In genomic region chr14:99393611-99394010, GRCm38 (mm10) we compare ENCODE assay signal across 28 mouse cellular contexts.
DNase-seq lines count a peak whose midpoint lies in the region; ATAC-seq and TF ChIP-seq lines count a peak whose summit lies in the region.
"Had no signal": no experiment of that assay in that cellular context is flagged by ENCODE, and none has a peak within 500 bp of the region (broad histone marks: within the 10 kb centered on the region; RNA-seq: fewer than 3 reads in every experiment).

No protein-coding gene starts in this region.

- 26% methylated on average over 8 of the region's 8 CpGs for WGBS in small intestine, adult 2 months
- 83% methylated on average over 8 of the region's 8 CpGs for WGBS in liver, embryonic 11.5 days

- DNase-seq in kidney, adult 11 months, result peak; percentile 71
- DNase-seq in kidney, adult 18-20 months, result no peak
- peak; percentile 93 for DNase-seq in kidney, adult 9 months
- DNase-seq in kidney, postnatal 14 days, result peak; percentile 64
- no peak for DNase-seq in cerebellum, postnatal 10 days
- no peak for DNase-seq in urinary bladder, postnatal 10 days (ENCODE audit: low spot score)
- no peak for DNase-seq in liver, embryonic 11.5 days (ENCODE audit: low spot score)
- DNase-seq: adrenal gland, postnatal 10 days; cerebellum, adult 18-20 months; cerebellum, postnatal 25 days; forebrain, postnatal 0 days; gastrocnemius, postnatal 10 days; heart, postnatal 14 days; layer of hippocampus, adult 9-11 months; lung, postnatal 36 days had no signal

- H3K4me2 ChIP-seq in liver, embryonic 11.5 days, result no peak overlapping the region
- H3K4me2 ChIP-seq: embryonic facial prominence, embryonic 15.5 days; forebrain, embryonic 12.5 days; hindbrain, embryonic 15.5 days; limb, embryonic 12.5 days; lung, embryonic 15.5 days; midbrain, embryonic 11.5 days had no signal

- H3K4me3 ChIP-seq in small intestine, adult 2 months (ENCODE audit: low read depth, low read length), result 0 out of 2 replicates have a peak overlapping the region, but pooled peaks have one; percentile 0
- H3K4me3 ChIP-seq in liver, embryonic 11.5 days (ENCODE audit: low read depth, low read length), result no peak overlapping the region
- H3K4me3 ChIP-seq: embryonic facial prominence, embryonic 10.5 days; embryonic facial prominence, embryonic 15.5 days; forebrain, embryonic 12.5 days; hindbrain, embryonic 10.5 days; hindbrain, embryonic 15.5 days; limb, embryonic 12.5 days; lung, embryonic 15.5 days had no signal

- no peak for TF ChIP-seq CTCF in small intestine, adult 2 months (IDR thresholded peaks at IDR 0.05; ENCODE audit: extremely low read depth, insufficient read length, insufficient replicate concordance, low read depth, low read length)

- no peak overlapping the region for H3K9ac ChIP-seq in liver, embryonic 11.5 days (ENCODE audit: low read depth, low read length)
- H3K9ac ChIP-seq: embryonic facial prominence, embryonic 15.5 days; forebrain, embryonic 12.5 days; forebrain, postnatal 0 days; hindbrain, embryonic 15.5 days; limb, embryonic 12.5 days; lung, embryonic 15.5 days had no signal

- H3K27me3 ChIP-seq in small intestine, adult 2 months (ENCODE audit: control insufficient read depth, insufficient read depth, low read length), result no peaks in the 10 kb centered on the region
- H3K27me3 ChIP-seq in liver, embryonic 11.5 days (replicated peaks; ENCODE audit: control insufficient read depth, insufficient read depth, low read length), result no peaks in the 10 kb centered on the region
- H3K27me3 ChIP-seq: embryonic facial prominence, embryonic 15.5 days; forebrain, embryonic 12.5 days; hindbrain, embryonic 15.5 days; limb, embryonic 12.5 days; lung, embryonic 15.5 days; Patski had no signal

- H3K4me1 ChIP-seq in small intestine, adult 2 months (ENCODE audit: control insufficient read depth, insufficient read depth, insufficient read length, low read length), result peaks cover 25% of the 10 kb centered on the region; the same call in 1 of the 2 replicates
- no peaks in the 10 kb centered on the region for H3K4me1 ChIP-seq in liver, embryonic 11.5 days (replicated peaks; ENCODE audit: control insufficient read depth, insufficient read depth, low read length)
- H3K4me1 ChIP-seq: embryonic facial prominence, embryonic 10.5 days; embryonic facial prominence, embryonic 15.5 days; forebrain, embryonic 12.5 days; hindbrain, embryonic 10.5 days; hindbrain, embryonic 15.5 days; limb, embryonic 12.5 days; lung, embryonic 15.5 days had no signal

- no peaks in the 10 kb centered on the region for H3K36me3 ChIP-seq in small intestine, adult 2 months (ENCODE audit: control insufficient read depth, insufficient read depth, low read length)
- no peaks in the 10 kb centered on the region for H3K36me3 ChIP-seq in liver, embryonic 11.5 days (ENCODE audit: control insufficient read depth, insufficient read depth, low read length)
- H3K36me3 ChIP-seq: embryonic facial prominence, embryonic 10.5 days; embryonic facial prominence, embryonic 15.5 days; forebrain, embryonic 12.5 days; G1E; hindbrain, embryonic 10.5 days; hindbrain, embryonic 15.5 days; limb, embryonic 12.5 days; lung, embryonic 15.5 days had no signal

- H3K27ac ChIP-seq in small intestine, adult 2 months (ENCODE audit: insufficient read depth, low read depth, low read length), result peak overlapping the region; percentile 98
- H3K27ac ChIP-seq in liver, embryonic 11.5 days (ENCODE audit: low read depth, low read length), result no peak overlapping the region
- H3K27ac ChIP-seq: embryonic facial prominence, embryonic 10.5 days; embryonic facial prominence, embryonic 15.5 days; forebrain, embryonic 12.5 days; hindbrain, embryonic 10.5 days; hindbrain, embryonic 15.5 days; limb, embryonic 12.5 days; lung, embryonic 15.5 days had no signal

- no peak for TF ChIP-seq POLR2A in small intestine, adult 2 months (IDR thresholded peaks at IDR 0.05; ENCODE audit: low read depth, low read length)

- no peaks in the 10 kb centered on the region for H3K9me3 ChIP-seq in liver, embryonic 11.5 days (ENCODE audit: control insufficient read depth, low read length)
- H3K9me3 ChIP-seq: embryonic facial prominence, embryonic 10.5 days; embryonic facial prominence, embryonic 15.5 days; forebrain, embryonic 12.5 days; hindbrain, embryonic 10.5 days; hindbrain, embryonic 15.5 days; limb, embryonic 12.5 days; lung, embryonic 15.5 days had no signal

- no peak for ATAC-seq in liver, embryonic 11.5 days (replicated peaks; ENCODE audit: low FRiP score)
- ATAC-seq: forebrain, postnatal 0 days; inflammation-experienced regulatory T-cells, adult 6 months; midbrain, embryonic 16.5 days; Patski had no signal

Comparison
In these comparisons a context has a peak if more than half of its experiments do, and no peak if none do; other contexts are left out.
1. DNase-seq: peak in kidney, adult 11 months (single experiment), kidney, adult 9 months (single experiment) and kidney, postnatal 14 days (single experiment); none in kidney, adult 18-20 months (single experiment), cerebellum, postnatal 10 days (0 of 2), urinary bladder, postnatal 10 days (single experiment) and liver, embryonic 11.5 days (single experiment).